Mouse (Mus musculus) heart, postnatal 0 days (tissue): Measurements from ENCODE around the gene Slc16a5.

Experiments
- CTCF ChIP-seq: IDR thresholded peaks from 2 replicates; pipeline ENCODE4 v1.5.1; 2016; ENCODE audit warnings: antibody characterized with exemption, control low read depth, low read depth
- EP300 ChIP-seq: IDR thresholded peaks from 2 replicates; pipeline ENCODE4 v1.6.1; 2016; ENCODE audit warnings: antibody characterized with exemption, low read depth

DNA sequence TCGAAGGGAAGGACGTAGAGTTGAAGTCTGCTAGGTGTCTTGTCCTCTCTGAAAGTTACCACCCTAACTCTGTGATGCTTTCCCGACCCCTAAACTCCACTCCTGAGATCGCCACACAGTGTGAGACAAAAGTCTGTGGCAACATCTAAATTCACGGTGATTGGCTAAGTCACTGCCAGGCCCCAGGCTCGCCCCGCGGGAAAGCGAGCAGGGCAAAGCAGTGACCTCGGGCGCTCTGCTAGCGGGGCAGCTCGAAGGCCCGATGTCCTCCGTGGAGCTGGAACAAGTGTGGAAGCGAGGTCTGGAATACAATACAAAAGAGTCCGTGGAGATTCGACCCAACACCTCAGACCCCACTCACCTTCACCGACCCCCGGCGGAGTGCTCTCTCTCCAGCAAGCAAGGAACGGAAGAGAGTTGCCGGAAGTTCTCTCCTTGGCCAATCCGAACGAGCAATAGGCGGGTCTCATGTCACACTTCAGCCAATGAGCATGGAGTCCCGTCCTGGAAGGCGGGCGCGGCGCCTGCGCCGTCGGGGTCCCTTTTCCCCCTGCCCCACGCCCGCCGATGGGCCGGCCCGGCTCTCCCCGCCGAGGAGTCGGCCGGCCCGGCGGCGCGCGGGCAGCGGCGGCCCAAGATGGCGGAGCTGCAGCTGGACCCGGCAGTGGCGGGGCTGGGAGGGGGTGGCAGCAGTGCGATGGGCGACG lies 42.6 kb upstream of the Slc16a5 start, which contains the start of the genes Atp5h and Kctd2:
- TF ChIP-seq CTCF (no peak), EP300 (no peak)
